ENCODE assay signal across 17 mouse cellular contexts in the genomic region with DNA sequence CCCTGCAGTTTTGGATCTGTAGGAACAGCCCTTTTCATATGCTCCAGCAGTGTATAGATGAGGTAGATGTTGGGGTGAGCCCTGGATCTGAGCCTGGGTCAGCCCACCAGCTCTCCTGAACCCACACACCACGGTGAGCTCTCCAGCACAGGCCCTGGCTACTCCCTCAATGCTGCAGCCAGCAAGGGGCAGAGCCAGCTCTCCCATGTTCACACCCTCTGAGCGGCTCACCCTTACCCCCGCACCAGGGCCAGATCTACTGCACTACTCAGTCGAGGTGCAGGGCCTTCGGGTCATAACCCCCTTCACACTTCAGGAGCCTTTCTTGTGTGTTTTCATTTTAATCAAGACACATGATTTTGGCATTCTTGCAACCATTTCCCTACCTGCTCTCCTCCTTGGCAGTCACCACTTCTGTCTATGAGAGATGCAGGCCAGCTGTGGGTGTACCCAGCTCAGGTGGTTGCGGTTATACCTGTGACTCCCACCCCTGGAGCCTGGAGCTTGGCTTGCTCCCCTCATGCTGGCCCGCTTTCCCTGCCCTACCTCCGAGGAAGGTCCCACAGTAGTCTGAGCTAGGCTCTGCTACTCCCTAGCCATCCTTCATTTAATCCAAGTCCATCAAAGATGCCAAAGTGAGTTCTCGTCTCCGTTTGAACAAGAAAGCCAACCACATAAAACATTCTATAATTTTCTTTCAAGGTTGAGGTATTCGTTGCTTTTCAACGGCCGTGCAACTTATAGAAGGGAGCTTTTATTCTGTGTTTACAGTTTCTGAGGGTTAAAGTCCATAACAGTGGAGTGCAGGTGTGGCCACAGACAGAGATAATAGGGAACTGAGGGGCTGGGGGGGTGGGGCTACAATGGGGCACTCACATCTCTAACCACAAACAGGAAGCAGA. TPM values are rescaled to one million over a fixed set of nuclear protein-coding genes. Genes with fewer than 3 reads are reported as not detected.
DNase-seq lines count a peak whose midpoint lies in the region; ATAC-seq and TF ChIP-seq lines count a peak whose summit lies in the region.
"Had no signal": no experiment of that assay in that cellular context is flagged by ENCODE, and none has a peak within 500 bp of the region (broad histone marks: within the 10 kb centered on the region; RNA-seq: fewer than 3 reads in every experiment).

No protein-coding gene starts in this region.

- no peak overlapping the region for H3K4me3 ChIP-seq in neural tube, embryonic 13.5 days
- H3K4me3 ChIP-seq in small intestine, adult 2 months (ENCODE audit: low read depth, low read length) = peak overlapping the region; percentile 51
- H3K4me3 ChIP-seq: forebrain, embryonic 10.5 days; hindbrain, embryonic 10.5 days had no signal

- H3K36me3 ChIP-seq in neural tube, embryonic 13.5 days = peaks cover 8% of the 10 kb centered on the region; the same call in 1 of the 2 replicates
- H3K36me3 ChIP-seq in small intestine, adult 2 months (ENCODE audit: control insufficient read depth, insufficient read depth, low read length) = no peaks in the 10 kb centered on the region
- H3K36me3 ChIP-seq: forebrain, embryonic 10.5 days; G1E had no signal

- H3K4me2 ChIP-seq in neural tube, embryonic 13.5 days = no peak overlapping the region
- H3K4me2 ChIP-seq: liver, embryonic 11.5 days; lung, embryonic 14.5 days had no signal

- no peak for TF ChIP-seq POLR2A in small intestine, adult 2 months (IDR thresholded peaks at IDR 0.05; ENCODE audit: low read depth, low read length)

- H3K4me1 ChIP-seq in neural tube, embryonic 13.5 days (replicated peaks) = no peaks in the 10 kb centered on the region
- H3K4me1 ChIP-seq in small intestine, adult 2 months (ENCODE audit: control insufficient read depth, insufficient read depth, insufficient read length, low read length) = peaks cover 10% of the 10 kb centered on the region
- H3K4me1 ChIP-seq: forebrain, embryonic 10.5 days; hindbrain, embryonic 10.5 days had no signal

- H3K9me3 ChIP-seq in neural tube, embryonic 13.5 days = 0 out of 2 replicates have a peak, but pooled peaks cover 2% of the 10 kb centered on the region
- H3K9me3 ChIP-seq: G1E had no signal

- no peak for TF ChIP-seq CTCF in small intestine, adult 2 months (IDR thresholded peaks at IDR 0.05; ENCODE audit: extremely low read depth, insufficient read length, insufficient replicate concordance, low read depth, low read length)

- H3K27me3 ChIP-seq in neural tube, embryonic 13.5 days = no peaks in the 10 kb centered on the region
- H3K27me3 ChIP-seq in small intestine, adult 2 months (ENCODE audit: control insufficient read depth, insufficient read depth, low read length) = no peaks in the 10 kb centered on the region

- 93% methylated on average over 13 of the region's 13 CpGs for WGBS in neural tube, embryonic 13.5 days
- 26% methylated on average over 13 of the region's 13 CpGs for WGBS in small intestine, adult 2 months

- H3K27ac ChIP-seq in neural tube, embryonic 13.5 days (replicated peaks) = no peak overlapping the region
- H3K27ac ChIP-seq in small intestine, adult 2 months (ENCODE audit: insufficient read depth, low read depth, low read length) = peak overlapping the region; percentile 92
- H3K27ac ChIP-seq: forebrain, embryonic 10.5 days; hindbrain, embryonic 10.5 days had no signal

- 0 out of 2 replicates have a peak, but pooled peaks have one; percentile 32 for ATAC-seq in neural tube, embryonic 13.5 days (ENCODE audit: low read depth)
- peak; percentile 44; the same call in 1 of the 2 replicates for ATAC-seq in granulocyte monocyte progenitor cell, adult 5-6 weeks (replicated peaks; ENCODE audit: poor library complexity, severe bottlenecking)
- ATAC-seq in frontal cortex, adult (ENCODE audit: low TSS enrichment) = no peak
- ATAC-seq in cerebellum, adult (ENCODE audit: insufficient number of reproducible peaks, low FRiP score, low TSS enrichment) = no peak

- no peak for DNase-seq in neural tube, embryonic 10.5 days (ENCODE audit: extremely low spot score, low spot score)
- DNase-seq in CD4-positive, CD25-positive, alpha-beta regulatory T cell, adult 2 months (ENCODE audit: low read depth, low spot score) = peak; percentile 18
- DNase-seq: adrenal gland, postnatal 25 days; cerebellum, adult 2 months; gastrocnemius, postnatal 10 days; lung, embryonic 14.5 days; lung, postnatal 36 days; right cerebral cortex, postnatal 25 days had no signal

- H3K9ac ChIP-seq in neural tube, embryonic 13.5 days = no peak overlapping the region
- H3K9ac ChIP-seq: lung, embryonic 14.5 days had no signal

RNA-seq across cellular contexts. Expression of gene Scml4, which starts 11.7 kb away (rescaled TPM):
- 4.8 and 4.9 TPM in 2 replicates for polyA plus RNA-seq in neural tube, embryonic 13.5 days (2015; fragmentation: Nextera tagmentation; extraction: Ambion mirVana)
- not detected in 2 replicates for total RNA-seq in granulocyte monocyte progenitor cell, adult 5-6 weeks (2014; fragmentation: Nextera tagmentation)
- 0.05 TPM in 1 of 2 replicates, not detected in the other for total RNA-seq in granulocyte monocyte progenitor cell, adult 5-6 weeks (2017)
- 6.7 and 12.1 TPM in 2 replicates for polyA plus RNA-seq in small intestine, adult 2 months (2012; rRNA removed)
- total RNA-seq: G1E had no signal
- polyA plus RNA-seq: G1E had no signal

Comparison
In these comparisons a context has a peak if more than half of its experiments do, and no peak if none do; other contexts are left out.
1. ATAC-seq: peak in neural tube, embryonic 13.5 days (single experiment) and granulocyte monocyte progenitor cell, adult 5-6 weeks (single experiment); none in frontal cortex, adult (single experiment) and cerebellum, adult (single experiment).